Mouse (Mus musculus) midbrain, embryonic 16.5 days (tissue): ENCODE results near the gene Cmtm3. TPM values are rescaled to one million over a fixed set of nuclear protein-coding genes. Genes with fewer than 3 reads are reported as not detected.
"Not testable (repeated sequence)": the region's sequence is repeated elsewhere in the genome, so short reads cannot be mapped to it uniquely, and the experiment has no call there.

Experiments
- ATAC-seq: fragments of 200-750 bp; cut with Nextera tagmentation; 2 replicates; pipeline ENCODE4 v1.8.0; 2017; ENCODE audit warnings: moderate TSS enrichment
- H3K27ac ChIP-seq: fragments of 300-500 bp; sonication (generic); 2 replicates; pipeline ENCODE4 v1.5.1; 2014; ENCODE audit warnings: mild to moderate bottlenecking, low read length, mixed read lengths
- H3K27me3 ChIP-seq: fragments of 300-500 bp; sonication (generic); 2 replicates; pipeline ENCODE4 v1.6.1; 2014; ENCODE audit warnings: low read depth, low read length, mixed read lengths; ENCODE audit not compliant: control insufficient read depth, insufficient read depth
- H3K36me3 ChIP-seq: fragments of 300-500 bp; sonication (generic); 2 replicates; pipeline ENCODE4 v1.6.1; 2014; ENCODE audit warnings: mild to moderate bottlenecking, low read length, moderate library complexity, mixed read lengths; ENCODE audit not compliant: control insufficient read depth, insufficient read depth
- H3K4me1 ChIP-seq: fragments of 300-500 bp; sonication (generic); 2 replicates; pipeline ENCODE4 v1.6.1; 2014; ENCODE audit warnings: mild to moderate bottlenecking, low read length, mixed read lengths; ENCODE audit not compliant: control insufficient read depth, insufficient read depth
- H3K4me2 ChIP-seq: fragments of 300-500 bp; sonication (generic); 2 replicates; pipeline ENCODE4 v1.6.1; 2014; ENCODE audit warnings: mild to moderate bottlenecking, low read length, mixed read lengths
- H3K4me3 ChIP-seq: fragments of 300-500 bp; sonication (generic); 2 replicates; pipeline ENCODE4 v1.5.1; 2014; ENCODE audit warnings: low read depth, mild to moderate bottlenecking, low read length, moderate library complexity, mixed read lengths
- H3K9ac ChIP-seq: fragments of 300-500 bp; sonication (generic); 2 replicates; pipeline ENCODE4 v1.6.1; 2014; ENCODE audit warnings: low read depth, low read length, mixed read lengths
- H3K9me3 ChIP-seq: fragments of 300-500 bp; sonication (generic); replicated peaks from 2 replicates; pipeline ENCODE4 v1.6.1; 2014; ENCODE audit warnings: mild to moderate bottlenecking, low read length, mixed read lengths; ENCODE audit not compliant: control insufficient read depth, poor library complexity, severe bottlenecking
- WGBS: fragments of 180-500 bp; shearing (Covaris S2); extraction: QIAGEN DNeasy Blood & Tissue Kit; methylation state at CpG from one replicate; pipeline ENCODE4 v1.1.7; 2014; 5-methylcytosine and 5-hydroxymethylcytosine counted together
- polyA plus RNA-seq: library from polyadenylated mRNA; unstranded; fragments of >200 nt; fragmentation: Nextera tagmentation; extraction: Ambion mirVana; gene quantifications from 2 replicates; pipeline ENCODE4 v1.2.1, GENCODE M21; 2015

The Cmtm3 gene
- polyA plus RNA-seq, 1 experiment from 2014 or later, result 37.0 TPM

GRCm38 (mm10) chr8:104313311-104313710 is 25.9 kb upstream of the Cmtm3 start:
- Histone ChIP-seq H3K4me2 (no peak overlapping the region), H3K27ac (no peak overlapping the region), H3K4me1 (no peaks in the 10 kb centered on the region), H3K27me3 (no peaks in the 10 kb centered on the region), H3K36me3 (no peaks in the 10 kb centered on the region), H3K9me3 (no peaks in the 10 kb centered on the region), H3K4me3 (no peak overlapping the region), H3K9ac (no peak overlapping the region)
- no peak for ATAC-seq
- WGBS, result 78% methylated on average over 4 of the region's 4 CpGs

GRCm38 (mm10) chr8:104321267-104321666 is 17.9 kb upstream of the Cmtm3 start, which contains the start of gene Gm11020:
TSS of gene Gm11020 (plus strand) at chr8:104321567.
- not testable (repeated sequence) for H3K4me3 ChIP-seq, ATAC-seq, H3K36me3 ChIP-seq, H3K4me2 ChIP-seq, H3K9ac ChIP-seq, H3K27ac ChIP-seq, H3K27me3 ChIP-seq, H3K9me3 ChIP-seq, H3K4me1 ChIP-seq
- 88% methylated on average over 8 of the region's 11 CpGs for WGBS

DNA sequence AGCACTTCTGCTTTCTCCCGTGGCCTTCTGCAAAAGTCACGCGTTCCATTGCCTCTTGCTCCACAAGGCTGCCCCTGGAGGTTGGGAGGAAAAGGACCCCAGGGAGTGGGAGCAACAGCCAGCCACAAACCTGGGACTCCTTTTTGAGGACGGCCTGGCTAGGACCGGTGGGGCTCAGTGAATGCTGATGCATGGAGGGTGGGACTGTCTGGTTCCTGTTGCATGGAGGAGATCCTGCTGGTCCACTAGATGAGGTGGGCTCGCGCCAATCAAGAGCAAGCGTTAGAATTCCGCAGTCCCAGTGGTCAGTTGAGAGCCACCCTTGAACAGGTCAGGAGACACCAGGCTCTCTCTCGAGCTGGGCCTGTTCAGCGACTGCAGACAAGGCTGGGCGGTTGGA is 17.3 kb upstream of the Cmtm3 start, which contains the start of gene Cmtm2b:
Gene Cmtm2b (plus strand): TSS at position 301 of the 400 bp plus-strand sequence.
- H3K27me3 ChIP-seq, H3K4me1 ChIP-seq, H3K9ac ChIP-seq, H3K36me3 ChIP-seq, ATAC-seq, H3K4me3 ChIP-seq, H3K4me2 ChIP-seq, H3K27ac ChIP-seq, H3K9me3 ChIP-seq: not testable (repeated sequence)
- 91% methylated on average over 12 of the region's 12 CpGs for WGBS

GRCm38 (mm10) chr8:104332665-104333631 is 6.3 kb upstream of the Cmtm3 start:
- H3K4me2 ChIP-seq, result no peak overlapping the region
- ATAC-seq, result no peak
- no peaks in the 10 kb centered on the region for H3K27me3 ChIP-seq
- no peak overlapping the region for H3K9ac ChIP-seq
- H3K9me3 ChIP-seq, result no peaks in the 10 kb centered on the region
- H3K36me3 ChIP-seq, result no peaks in the 10 kb centered on the region
- no peak overlapping the region for H3K4me3 ChIP-seq
- no peak overlapping the region for H3K27ac ChIP-seq
- no peaks in the 10 kb centered on the region for H3K4me1 ChIP-seq
- whole genome bisulfite sequencing, result 83% methylated on average over 5 of the region's 5 CpGs

- no peak overlapping the region for H3K4me2 ChIP-seq
- no peaks in the 10 kb centered on the region for H3K36me3 ChIP-seq
- no peaks in the 10 kb centered on the region for H3K4me1 ChIP-seq
- WGBS, result 82% methylated on average over 5 of the region's 5 CpGs
- H3K4me3 ChIP-seq, result no peak overlapping the region
- no peaks in the 10 kb centered on the region for H3K27me3 ChIP-seq
- no peak overlapping the region for H3K27ac ChIP-seq
- H3K9ac ChIP-seq, result no peak overlapping the region
- H3K9me3 ChIP-seq, result no peaks in the 10 kb centered on the region
- no peak for ATAC-seq
These were observed 5.4 kb upstream of the Cmtm3 start for GRCm38 (mm10) chr8:104333786-104334185.

DNA sequence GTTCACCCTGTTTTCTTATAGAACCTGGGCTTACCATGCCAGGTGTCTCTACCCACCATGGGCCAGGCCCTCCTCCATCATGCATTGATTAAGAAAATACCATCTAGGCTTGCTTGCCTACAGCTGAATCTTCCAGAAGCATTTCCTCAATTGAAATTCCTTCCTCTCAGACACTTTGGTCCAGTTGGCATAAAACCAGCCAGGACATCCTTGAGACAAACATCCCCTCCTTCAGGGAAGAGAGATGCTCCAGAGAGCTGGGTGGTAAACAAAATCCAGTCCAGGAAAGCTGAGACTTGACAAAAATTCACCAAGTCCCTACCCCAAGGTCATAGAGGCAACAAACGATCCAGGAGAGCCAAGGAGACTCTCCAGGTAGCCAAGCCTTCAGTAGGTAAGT is 5.0 kb upstream of the Cmtm3 start:
- Histone ChIP-seq H3K9ac (no peak overlapping the region), H3K27me3 (no peaks in the 10 kb centered on the region), H3K4me2 (no peak overlapping the region), H3K9me3 (no peaks in the 10 kb centered on the region), H3K36me3 (no peaks in the 10 kb centered on the region), H3K27ac (no peak overlapping the region), H3K4me1 (no peaks in the 10 kb centered on the region), H3K4me3 (no peak overlapping the region)
- 64% methylated on average over 1 of the region's 1 CpGs for WGBS
- ATAC-seq, result no peak

- Histone ChIP-seq H3K4me3 (no peak overlapping the region), H3K36me3 (no peaks in the 10 kb centered on the region), H3K9me3 (no peaks in the 10 kb centered on the region), H3K4me1 (peaks cover 8% of the 10 kb centered on the region), H3K4me2 (no peak overlapping the region), H3K27ac (no peak overlapping the region), H3K9ac (no peak overlapping the region), H3K27me3 (no peaks in the 10 kb centered on the region)
- WGBS, result 85% methylated on average over 1 of the region's 1 CpGs
- no peak for ATAC-seq
These were observed 2.4 kb upstream of the Cmtm3 start for GRCm38 (mm10) chr8:104336806-104337205.

DNA sequence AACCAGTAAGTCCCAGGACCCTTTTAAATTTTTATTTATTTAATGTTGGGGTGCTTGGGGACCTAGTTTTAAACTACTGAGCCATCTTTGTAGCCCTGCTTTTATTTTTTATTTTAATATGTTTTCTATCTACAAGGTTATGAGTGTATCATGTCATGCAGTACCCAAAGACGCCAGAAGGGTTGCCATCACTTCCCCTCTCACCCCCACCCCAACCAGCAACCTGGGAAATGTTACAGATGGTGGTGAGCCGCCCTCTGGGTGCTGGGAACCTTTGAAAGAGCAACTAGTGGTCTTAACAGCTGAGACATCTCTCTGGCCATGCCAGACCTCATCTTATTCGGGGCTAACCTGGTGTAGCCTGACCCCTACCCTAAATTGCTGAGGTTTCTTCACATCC is 1.3 kb upstream of the Cmtm3 start:
- no peaks in the 10 kb centered on the region for H3K9me3 ChIP-seq
- H3K27ac ChIP-seq, result no peak overlapping the region
- H3K27me3 ChIP-seq, result no peaks in the 10 kb centered on the region
- no peak overlapping the region for H3K4me2 ChIP-seq
- ATAC-seq, result no peak
- no peak overlapping the region for H3K9ac ChIP-seq
- peaks cover 8% of the 10 kb centered on the region for H3K4me1 ChIP-seq
- H3K36me3 ChIP-seq, result no peaks in the 10 kb centered on the region
- H3K4me3 ChIP-seq, result no peak overlapping the region
- 56% methylated on average over 3 of the region's 3 CpGs for WGBS

DNA sequence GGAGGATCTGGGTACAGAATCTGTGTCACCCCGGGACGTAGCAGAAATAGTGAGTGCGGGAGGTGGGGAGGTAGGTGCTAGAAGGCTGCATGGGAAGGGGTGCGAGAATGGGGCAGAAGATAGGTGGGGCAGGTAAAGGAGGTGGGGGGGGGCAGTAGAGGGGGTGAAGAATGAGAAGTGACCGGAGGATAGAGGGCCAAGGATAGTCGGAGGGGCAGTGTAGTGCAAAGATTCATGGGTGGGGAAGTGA is 698 bp downstream of the Cmtm3 start:
- Histone ChIP-seq H3K27ac (no peak overlapping the region), H3K9me3 (no peaks in the 10 kb centered on the region), H3K27me3 (no peaks in the 10 kb centered on the region), H3K36me3 (no peaks in the 10 kb centered on the region), H3K4me1 (peaks cover 8% of the 10 kb centered on the region), H3K9ac (peak overlapping the region; percentile 73), H3K4me2 (peak overlapping the region; percentile 86), H3K4me3 (peak overlapping the region; percentile 56)
- peak; percentile 11; the same call in 1 of the 2 replicates for ATAC-seq
- WGBS, result under 1% methylated on average over 6 of the region's 6 CpGs
